Mouse (Mus musculus): ENCODE data around the gene Kcnb1.
"Not testable (repeated sequence)": the region's sequence is repeated elsewhere in the genome, so short reads cannot be mapped to it uniquely, and the experiment has no call there.

The Kcnb1 gene

GRCm38 (mm10) chr2:167204686-167205085 lies 14.7 kb upstream of the Kcnb1 start:
- not testable (repeated sequence) for DNase-seq (ENCODE audit: low spot score)

GRCm38 (mm10) chr2:167203505-167204166 lies 13.7 kb upstream of the Kcnb1 start:
- DNase-seq (ENCODE audit: low spot score) = no peak

- DNase-seq (ENCODE audit: low spot score) = no peak
Observed at GRCm38 (mm10) chr2:167201463-167202291, 11.7 kb upstream of the Kcnb1 start.

- DNase-seq (ENCODE audit: low spot score) = no peak
Observed at GRCm38 (mm10) chr2:167198660-167199427, 8.9 kb upstream of the Kcnb1 start.

GRCm38 (mm10) chr2:167193361-167193760 lies 3.4 kb upstream of the Kcnb1 start:
- DNase-seq (ENCODE audit: low spot score) = no peak

GRCm38 (mm10) chr2:167189291-167190075 lies 472 bp downstream of the Kcnb1 start:
- DNase-seq (ENCODE audit: low spot score) = no peak

- peak; percentile 82 for DNase-seq (ENCODE audit: low spot score)
Observed at GRCm38 (mm10) chr2:167188315-167189207, 1.4 kb downstream of the Kcnb1 start.

- DNase-seq (ENCODE audit: low spot score) = no peak
Observed at GRCm38 (mm10) chr2:167187119-167187518, 2.8 kb downstream of the Kcnb1 start.

GRCm38 (mm10) chr2:167186544-167186943 lies 3.4 kb downstream of the Kcnb1 start:
- no peak for DNase-seq (ENCODE audit: low spot score)

GRCm38 (mm10) chr2:167186003-167186402 lies 4.0 kb downstream of the Kcnb1 start:
- DNase-seq (ENCODE audit: low spot score) = no peak

GRCm38 (mm10) chr2:167185432-167185831 lies 4.5 kb downstream of the Kcnb1 start:
- no peak for DNase-seq (ENCODE audit: low spot score)

- DNase-seq (ENCODE audit: low spot score) = no peak
Observed at GRCm38 (mm10) chr2:167181662-167182389, 8.1 kb downstream of the Kcnb1 start.

- DNase-seq (ENCODE audit: low spot score) = no peak
Observed at GRCm38 (mm10) chr2:167181096-167181495, 8.9 kb downstream of the Kcnb1 start.

- DNase-seq (ENCODE audit: low spot score) = no peak
Observed at GRCm38 (mm10) chr2:167179301-167179700, 10.7 kb downstream of the Kcnb1 start.

GRCm38 (mm10) chr2:167177231-167177641 lies 12.7 kb downstream of the Kcnb1 start:
- DNase-seq (ENCODE audit: low spot score) = no peak

- DNase-seq (ENCODE audit: low spot score) = no peak
Observed at GRCm38 (mm10) chr2:167175284-167175683, 14.7 kb downstream of the Kcnb1 start.

- DNase-seq (ENCODE audit: low spot score) = no peak
Observed at GRCm38 (mm10) chr2:167173051-167173875, 16.7 kb downstream of the Kcnb1 start.

- no peak for DNase-seq (ENCODE audit: low spot score)
Observed at GRCm38 (mm10) chr2:167167515-167168212, 22.3 kb downstream of the Kcnb1 start.

GRCm38 (mm10) chr2:167163600-167163999 lies 26.4 kb downstream of the Kcnb1 start:
- no peak for DNase-seq (ENCODE audit: low spot score)
